Mouse (Mus musculus): ENCODE results near the gene Ttc28.

Gene Ttc28

DNA sequence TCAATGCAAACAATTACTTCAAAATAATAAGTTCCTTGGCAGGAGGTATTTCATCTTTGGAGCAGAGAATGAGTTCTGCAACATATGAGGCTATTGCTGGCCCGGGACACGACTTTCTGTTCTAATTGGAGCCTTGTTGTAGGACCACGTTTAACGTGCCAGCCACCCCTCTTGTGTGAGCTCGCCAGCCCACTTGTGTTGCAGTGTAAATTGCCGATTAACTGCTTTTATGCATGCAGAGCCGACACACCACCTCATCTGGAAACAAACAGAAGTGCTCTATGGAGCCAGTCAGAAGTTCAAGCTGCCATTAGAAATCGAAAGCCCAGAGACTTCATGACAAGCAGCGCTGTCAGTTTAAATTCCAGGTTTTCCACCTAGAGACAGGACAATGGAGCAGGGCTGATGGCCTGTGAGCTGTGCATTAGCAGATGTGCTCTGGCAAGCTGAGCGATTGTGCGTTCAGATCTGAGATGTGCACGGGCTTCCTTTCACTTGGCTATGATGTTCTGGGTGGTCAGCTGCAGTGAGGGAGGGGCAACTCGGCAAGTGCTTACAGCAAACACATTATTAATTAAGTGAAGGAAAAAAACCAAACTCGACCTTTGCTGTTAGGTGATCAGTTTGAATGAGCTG, 167.4 kb downstream of the Ttc28 start:
- no peak for DNase-seq (ENCODE audit: extremely low read depth, low read depth, low spot score)

DNA sequence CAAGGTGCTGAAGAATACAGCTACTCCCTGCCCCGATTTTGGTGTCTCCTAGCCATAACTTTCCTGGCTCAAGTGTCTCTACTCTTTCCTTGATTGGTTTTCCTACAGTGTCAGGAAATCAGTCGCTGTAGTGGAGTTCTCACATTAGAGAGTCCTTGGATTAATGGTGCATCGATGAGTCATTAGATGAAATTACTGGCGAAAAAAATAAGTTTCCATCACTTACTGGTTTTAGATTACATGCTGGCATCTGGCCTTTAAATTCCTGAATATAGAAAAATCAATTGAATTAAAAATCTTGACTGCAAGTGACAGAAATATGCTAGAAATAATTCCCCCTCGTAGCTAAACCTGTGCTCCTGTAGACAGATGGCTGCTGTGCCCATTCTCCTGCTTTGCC, 168.4 kb downstream of the Ttc28 start:
- no peak for DNase-seq (ENCODE audit: extremely low read depth, low read depth, low spot score)

DNA sequence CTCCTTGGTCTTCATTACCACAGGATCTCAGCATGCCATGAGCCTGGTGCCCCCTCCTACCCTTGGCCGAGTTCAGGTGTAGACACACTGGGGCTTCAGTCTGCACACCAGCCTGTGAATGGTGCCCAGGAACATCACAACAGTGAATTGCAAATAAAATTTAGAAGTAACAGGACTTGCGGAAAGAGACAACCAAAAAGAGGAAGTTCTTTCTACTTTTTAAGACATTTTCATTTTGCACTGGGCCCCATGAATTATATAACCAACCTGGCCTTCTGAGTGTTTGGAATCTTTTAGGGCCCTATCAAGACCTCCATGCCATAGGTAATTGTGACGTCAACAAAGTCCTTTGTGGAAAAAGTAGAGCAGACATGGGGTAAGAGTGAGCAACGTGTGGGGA, 170.0 kb downstream of the Ttc28 start:
- DNase-seq (ENCODE audit: extremely low read depth, low read depth, low spot score) = no peak

DNA sequence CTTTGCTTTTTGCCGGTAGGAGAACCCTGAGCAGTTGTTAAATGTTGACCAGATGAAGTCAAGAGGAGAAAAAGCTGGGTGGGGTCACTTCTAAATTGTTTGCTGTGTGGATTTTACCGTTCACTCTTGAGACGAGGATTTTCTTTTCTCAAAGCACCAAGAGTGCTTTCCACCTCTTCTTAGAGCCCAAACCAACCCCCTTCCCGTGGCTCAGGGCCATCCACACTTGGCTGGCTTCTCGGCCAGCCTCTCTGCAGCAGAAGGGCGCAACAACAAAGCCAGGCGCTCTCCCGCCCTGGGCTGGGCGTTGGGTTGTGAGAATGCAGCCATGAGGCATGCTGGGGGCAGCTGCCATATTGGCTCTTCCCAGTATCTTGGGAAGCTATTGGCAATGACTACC, 170.5 kb downstream of the Ttc28 start:
- DNase-seq (ENCODE audit: extremely low read depth, low read depth, low spot score) = no peak

DNA sequence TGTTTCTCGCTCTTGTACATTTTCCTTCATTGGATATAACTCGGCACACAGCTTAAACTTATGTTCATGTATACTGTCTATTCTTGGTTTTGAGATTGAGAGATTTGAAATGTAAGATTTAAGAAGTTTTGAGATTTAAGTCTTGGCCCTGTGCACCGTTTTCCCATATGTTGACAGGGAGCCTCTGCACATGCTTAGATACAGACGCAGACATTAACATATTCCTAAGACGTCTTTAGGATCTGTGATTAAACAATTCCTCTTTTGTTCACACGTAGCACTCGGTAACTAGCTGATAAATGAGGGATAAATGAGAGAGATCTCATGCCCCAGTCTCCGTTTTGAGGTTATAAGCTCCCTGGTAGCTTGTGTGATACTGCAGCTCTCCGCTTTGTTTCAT, 174.8 kb downstream of the Ttc28 start:
- DNase-seq (ENCODE audit: extremely low read depth, low read depth, low spot score) = no peak

DNA sequence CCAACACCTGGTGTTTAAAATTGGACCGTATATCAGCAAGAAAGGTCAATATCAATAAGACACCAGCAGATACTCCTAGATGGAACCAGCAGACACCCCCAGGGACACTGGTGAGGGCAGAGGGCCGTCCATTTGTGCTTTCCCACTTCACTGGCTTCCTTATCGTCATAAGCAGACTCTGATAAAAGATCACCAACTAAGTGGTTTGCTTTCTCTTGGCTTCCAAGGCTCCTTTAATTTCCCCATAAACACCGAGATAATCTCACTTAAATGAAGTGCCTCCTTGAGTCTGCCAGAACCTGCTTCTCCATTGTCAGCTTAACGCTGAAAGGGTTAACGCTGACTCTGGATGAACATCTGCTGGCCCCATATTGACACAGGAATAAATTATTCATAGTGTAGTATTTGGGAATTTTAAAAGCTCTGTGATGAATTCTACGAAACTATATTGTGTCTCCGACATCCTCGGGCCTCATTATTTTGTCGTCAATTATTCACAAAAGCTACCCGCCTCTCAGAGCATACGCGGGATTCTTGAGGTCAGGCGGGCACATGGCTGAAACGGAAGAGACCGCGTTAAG, 175.3 kb downstream of the Ttc28 start:
- DNase-seq (ENCODE audit: extremely low read depth, low read depth, low spot score) = no peak

DNA sequence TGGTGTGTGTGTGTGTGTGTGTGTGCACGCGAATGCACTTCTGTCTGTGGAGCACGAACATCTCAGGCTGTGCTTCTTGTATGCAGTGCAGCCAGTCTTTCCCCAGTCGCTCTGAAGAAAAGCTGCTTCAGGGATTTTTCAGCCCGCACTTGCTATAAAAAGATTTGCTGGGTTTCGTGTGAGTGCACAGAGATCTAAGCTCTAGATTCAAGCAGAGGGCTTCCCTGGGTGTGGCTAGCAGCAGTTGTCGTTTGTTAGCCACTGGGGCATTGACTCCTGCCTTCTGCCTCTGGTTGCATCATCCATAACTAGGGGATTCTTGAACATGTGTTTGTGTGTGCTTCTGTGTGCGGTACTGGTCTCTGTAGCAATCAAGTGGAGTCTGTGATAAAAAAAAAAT, 175.9 kb downstream of the Ttc28 start:
- DNase-seq (ENCODE audit: extremely low read depth, low read depth, low spot score) = no peak

DNA sequence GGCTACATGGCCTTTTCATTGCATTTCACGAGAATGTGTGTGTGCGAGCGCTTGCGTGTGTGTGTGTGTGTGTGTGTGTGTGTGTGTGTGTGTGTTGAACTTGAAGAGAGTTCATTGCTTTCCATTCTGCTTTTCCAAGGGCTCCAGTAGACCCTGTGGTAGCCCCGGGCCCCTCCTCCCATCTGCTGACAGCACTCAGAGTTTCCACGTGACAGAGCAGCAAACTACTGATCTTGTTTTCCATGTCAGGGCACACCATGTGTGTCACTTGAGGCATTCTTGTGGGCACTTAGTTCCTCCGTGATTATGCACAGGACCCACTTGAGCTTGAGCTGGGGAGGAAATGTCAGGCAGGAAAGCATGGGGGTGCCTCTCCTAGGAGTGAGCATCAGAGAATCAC, 177.5 kb downstream of the Ttc28 start:
- no peak for DNase-seq (ENCODE audit: extremely low read depth, low read depth, low spot score)

DNA sequence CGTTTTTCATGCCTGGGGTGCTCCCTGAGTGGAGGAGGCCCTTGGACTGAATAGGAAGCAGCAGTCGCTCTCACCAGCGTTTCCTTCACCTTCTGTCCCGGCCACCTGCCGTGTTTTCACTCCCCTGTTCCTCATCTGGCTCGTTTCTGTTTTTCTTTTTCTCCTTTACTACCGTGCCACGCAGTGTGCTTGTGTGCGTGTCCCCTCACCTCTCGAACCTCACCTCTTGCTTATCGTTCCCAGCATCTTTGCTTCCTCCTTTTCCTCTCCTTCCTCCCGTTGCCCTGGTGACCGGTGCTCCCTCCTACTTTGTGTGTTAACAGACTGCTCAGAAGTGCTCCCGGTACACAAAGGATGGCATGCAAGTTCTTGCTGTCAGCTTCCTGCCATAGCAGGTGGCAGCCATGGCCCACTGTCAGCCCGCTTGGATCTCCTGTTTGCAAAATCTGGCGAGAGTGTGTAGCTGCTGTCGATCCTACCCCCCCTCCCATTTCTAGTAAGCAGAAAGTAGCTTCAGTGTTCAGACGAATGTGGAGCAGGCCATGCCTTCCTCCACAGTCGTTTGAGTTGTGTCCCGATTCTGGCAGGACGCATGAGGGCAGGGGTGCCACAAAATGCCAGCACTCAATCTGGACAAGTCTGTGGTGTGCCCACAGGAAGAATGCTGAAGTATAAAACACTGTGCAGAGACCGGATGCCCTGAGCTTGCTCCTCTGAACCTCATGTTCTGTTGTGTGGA, 179.0 kb downstream of the Ttc28 start:
- no peak for DNase-seq (ENCODE audit: extremely low read depth, low read depth, low spot score)

DNA sequence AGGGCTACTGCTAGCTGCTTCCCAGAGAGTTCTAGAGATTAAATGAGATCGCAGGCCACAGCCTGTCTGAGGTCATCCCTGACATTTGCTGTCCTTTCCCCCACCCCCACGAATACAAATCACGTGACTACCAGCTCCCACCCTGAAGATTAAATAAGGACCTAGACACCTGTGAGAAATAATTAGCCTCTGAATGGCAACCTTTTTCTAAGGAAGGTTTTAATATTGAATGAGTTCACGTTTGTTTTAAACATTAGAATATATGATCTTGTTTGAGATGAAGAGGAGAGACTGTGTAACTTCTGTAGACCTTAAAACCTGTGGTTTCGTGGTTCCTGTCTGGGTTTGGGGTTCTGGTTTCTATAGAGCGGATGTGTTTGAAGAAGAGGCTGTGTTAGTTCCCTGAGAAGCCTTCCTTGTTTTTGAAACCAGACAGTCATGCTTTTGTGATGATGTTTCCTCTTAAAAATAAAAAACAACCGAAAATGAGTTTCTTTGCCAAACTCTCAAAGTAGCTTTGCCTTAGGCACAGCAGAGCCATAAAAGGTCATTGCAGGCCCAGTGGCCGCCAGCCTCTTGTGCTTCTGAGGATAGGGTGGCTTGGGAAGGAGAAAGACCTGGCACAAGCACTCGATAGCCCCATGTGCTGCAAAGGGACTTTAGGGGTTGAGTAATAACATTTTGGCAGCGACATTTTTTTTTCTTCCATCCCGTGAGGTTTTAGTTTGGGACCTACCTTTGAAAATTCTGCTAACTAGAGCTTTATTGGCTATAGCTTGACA, 179.7 kb downstream of the Ttc28 start:
- DNase-seq (ENCODE audit: extremely low read depth, low read depth, low spot score) = no peak

DNA sequence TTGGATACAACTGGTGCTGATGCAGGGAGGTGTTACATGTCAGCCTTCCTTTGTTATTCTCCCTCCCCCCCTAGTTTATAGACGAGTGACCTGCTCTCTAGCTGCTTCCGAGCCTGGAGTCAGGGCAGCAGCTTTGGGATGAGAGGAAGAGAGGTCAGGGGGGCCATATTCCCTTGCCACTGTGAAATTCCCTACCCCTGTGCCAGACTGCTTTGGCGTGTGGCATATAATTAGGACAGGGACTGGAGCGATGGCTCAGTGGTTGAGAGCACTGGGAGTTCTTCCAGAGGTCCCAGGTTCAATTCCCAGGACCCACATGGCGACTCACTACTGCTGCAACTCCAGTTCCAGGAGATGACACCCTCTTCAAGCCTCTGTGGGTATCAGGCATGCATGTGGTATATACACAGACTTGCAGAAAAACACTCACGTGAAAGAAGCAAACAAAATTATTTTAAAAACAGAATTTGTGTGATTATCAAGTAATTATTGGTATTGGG, 180.7 kb downstream of the Ttc28 start:
- DNase-seq (ENCODE audit: extremely low read depth, low read depth, low spot score) = no peak

DNA sequence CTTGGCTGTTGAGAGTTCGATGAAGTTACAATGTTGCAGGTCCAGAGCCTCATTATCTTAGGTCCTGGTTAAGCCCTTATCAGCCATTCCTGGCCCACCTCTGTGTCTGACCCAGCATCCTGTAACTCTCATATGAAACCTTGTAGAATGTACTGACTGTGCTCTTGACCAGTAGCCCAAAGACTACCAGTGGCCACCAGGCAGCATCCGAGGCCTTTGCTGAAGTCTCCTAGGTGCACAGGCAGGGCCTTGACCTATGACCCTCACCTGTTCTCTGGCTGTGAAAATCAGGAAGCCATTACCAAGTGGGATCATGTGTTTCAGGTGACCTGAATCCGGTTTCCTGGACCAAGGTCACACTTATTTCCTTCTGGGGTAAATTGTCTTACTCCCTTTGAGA, 183.6 kb downstream of the Ttc28 start:
- DNase-seq (ENCODE audit: extremely low read depth, low read depth, low spot score) = no peak

DNA sequence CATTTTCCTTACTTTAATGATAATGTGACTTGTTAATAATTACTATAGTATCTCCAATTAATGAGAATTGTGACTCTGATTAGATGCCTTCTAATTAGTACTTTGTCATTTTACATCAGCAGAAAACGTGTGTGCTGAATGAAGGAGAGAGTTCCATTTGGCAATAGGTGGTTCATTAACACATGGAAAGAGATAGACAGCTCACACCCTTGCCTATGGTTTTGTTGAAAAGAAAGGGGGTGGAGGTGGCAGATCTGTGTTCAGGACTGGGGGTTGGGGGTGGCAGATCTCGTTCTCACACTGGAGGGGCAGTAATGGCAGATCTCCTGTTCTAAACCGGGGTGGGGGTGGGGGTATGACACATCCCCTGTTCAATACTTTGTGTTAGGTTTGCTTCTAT, 184.4 kb downstream of the Ttc28 start:
- no peak for DNase-seq (ENCODE audit: extremely low read depth, low read depth, low spot score)

DNA sequence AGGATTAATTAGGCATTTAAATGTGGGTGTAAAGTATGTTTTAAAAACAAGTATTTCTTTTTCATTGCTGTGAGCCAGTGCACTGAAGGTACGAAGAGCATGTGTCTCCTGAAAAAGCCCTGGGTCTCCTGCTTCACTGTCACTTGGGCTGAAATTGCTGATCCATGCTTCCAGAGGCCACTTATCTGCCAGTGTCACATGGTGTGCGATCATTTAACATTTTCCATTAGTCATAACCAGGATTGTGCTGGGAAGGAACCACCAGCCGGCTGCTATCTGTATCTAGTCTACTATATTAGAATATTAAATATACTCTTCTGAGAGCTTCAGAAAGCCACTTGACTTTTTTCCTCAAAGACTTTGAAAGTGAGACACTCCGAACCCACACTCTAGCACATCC, 186.2 kb downstream of the Ttc28 start:
- DNase-seq (ENCODE audit: extremely low read depth, low read depth, low spot score) = no peak

DNA sequence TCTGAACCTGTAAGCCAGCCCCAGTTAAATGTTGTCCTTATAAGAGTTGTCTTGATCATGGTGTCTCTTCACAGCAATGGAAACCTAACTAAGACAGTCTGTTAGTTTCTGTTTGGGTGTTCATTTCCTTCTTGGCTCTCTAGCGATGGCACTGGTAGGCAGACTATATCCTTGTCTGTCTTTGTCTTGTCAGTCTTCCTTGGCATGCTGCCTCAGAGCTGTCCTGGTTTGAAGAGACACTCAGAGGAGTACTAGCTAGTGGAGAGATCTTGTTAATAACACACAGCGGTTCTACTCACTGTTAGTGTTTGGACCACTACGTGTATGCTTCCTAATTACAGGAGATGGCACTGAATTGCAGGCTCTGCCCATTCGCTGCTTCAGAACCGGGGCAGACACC, 189.9 kb downstream of the Ttc28 start:
- DNase-seq (ENCODE audit: extremely low read depth, low read depth, low spot score) = no peak

DNA sequence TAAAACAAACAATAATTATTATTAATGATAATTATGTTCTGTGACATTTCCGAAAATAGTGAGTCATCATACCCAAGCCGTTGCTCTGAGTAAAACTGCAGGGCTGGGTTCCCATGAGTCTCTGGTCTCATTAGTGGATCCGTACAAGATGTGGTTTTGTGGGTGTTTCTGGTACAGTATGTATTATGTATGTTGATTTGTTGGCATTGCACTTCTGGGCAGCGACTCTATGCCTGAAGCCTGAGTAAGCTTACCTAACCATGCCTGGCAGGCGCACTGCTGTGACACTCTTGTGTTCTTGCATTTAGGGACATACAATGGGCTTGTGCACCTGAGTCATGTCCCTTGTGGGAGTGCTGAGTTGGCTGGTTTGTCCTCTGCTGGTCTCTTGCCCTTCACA, 190.3 kb downstream of the Ttc28 start:
- peak; percentile 3 for DNase-seq (ENCODE audit: extremely low read depth, low read depth, low spot score)

DNA sequence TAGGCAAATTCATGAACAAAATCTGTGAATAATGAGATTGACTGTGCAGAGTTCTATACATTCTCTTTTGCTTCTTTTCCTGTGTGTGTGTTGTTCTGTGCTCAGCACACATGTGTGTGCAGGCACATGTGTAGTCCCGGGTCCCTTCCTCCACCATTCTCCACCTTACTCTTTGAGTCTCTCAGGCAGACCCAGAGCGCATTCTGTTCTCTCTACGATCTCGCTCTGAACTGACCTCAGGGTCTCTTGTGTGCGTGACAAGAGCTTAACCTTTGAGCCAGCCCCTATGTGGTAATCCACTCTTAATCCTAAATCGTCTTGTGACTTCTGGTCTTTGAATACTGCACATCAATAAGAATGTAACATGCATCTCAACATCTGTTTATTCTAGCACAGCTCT, 190.8 kb downstream of the Ttc28 start:
- no peak for DNase-seq (ENCODE audit: extremely low read depth, low read depth, low spot score)

DNA sequence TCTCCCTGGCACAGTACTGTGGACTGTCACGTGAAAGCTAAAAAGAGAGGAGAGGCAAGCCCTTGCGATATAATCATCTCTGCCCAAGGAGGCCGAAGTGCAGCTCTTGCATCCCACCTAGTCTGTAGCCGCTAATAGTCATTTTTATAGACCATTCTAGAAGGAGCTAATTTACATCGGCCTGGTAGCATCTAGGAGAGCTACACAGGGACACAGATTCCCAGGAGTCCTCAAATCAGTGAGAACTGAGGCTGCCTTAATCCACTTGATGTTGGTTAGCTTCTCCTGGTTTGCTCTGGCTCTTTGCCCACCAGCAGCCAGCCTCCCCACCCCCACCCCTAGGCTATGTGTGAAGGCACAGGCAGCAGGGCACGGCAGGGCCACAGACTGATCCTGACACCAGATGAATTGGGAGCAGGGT, 193.7 kb downstream of the Ttc28 start:
- DNase-seq (ENCODE audit: extremely low read depth, low read depth, low spot score) = no peak

DNA sequence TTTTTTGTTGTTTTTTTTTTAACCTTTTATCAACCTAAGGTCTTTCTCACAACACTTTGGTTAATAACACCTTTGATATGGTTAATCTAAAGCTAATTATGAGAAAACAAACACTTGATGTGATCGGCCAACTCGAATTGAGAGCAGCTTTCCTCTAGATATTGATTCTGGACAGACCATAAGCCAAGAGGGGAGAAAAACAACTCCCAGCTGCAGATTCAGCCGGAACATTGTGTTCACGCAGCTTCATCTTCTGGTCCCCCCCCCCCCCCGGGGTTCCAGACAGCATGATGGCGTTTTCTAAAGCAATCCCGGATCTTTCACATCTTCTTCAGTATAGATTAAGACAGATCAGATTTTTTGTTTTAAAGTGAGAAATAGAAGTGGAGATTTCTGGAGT, 194.4 kb downstream of the Ttc28 start:
- no peak for DNase-seq (ENCODE audit: extremely low read depth, low read depth, low spot score)

DNA sequence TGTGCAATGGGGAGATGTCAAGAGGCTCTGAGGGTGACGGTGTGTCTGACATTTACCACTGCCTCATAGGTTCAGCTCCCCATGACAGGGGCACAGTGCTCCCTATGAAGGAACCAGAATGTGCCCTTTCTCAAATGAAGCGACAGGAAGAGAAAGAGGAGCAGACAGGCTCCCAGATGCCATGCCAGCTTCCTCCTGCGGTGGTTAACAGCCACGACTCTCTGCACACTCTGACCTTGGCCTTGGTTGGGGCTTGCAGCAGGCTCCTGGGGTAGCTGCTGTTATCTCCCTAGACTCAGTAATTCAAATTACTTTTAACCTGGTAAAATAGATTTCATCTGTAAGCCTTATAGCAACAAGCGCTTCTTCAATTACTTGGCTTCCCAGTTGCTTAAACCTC, 196.2 kb downstream of the Ttc28 start:
- DNase-seq (ENCODE audit: extremely low read depth, low read depth, low spot score) = no peak

DNA sequence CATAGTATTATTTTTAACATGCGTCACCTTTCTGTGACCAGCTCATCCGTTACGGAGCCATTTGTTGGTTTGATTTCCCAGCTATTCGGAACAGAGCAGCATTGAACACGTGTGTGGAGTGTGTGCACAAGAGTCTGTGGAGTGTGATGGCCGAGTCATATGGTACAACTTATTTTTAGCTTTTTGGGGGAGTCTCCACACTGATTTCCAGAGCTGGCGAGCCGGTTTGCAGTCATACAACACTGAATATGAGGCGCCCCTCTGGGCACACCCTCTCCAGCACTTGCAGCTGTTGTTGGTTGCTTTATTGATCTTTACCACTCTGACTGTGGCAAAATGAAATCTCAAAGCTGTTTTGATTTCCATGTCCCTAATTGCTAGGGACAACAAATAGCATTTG, 197.7 kb downstream of the Ttc28 start:
- no peak for DNase-seq (ENCODE audit: extremely low read depth, low read depth, low spot score)

DNA sequence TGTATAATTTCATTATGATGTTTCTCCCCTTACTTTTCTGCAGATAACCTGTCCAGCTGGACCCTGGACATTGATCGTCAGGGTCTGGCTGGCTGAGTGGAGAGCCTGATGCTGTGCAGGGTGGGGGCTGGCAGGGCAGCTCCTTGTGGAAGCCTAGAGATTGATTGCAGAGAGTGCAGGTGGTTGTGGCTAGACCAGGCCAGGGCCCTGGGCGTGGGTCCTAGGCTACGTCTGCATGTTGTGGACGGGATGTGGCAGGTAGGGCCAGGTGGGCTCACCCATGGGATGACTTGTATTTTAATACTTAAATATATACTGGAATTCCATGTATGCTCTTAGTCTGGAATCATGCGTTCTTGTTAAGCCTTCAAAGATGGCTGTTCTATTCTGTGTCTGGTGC, 201.0 kb downstream of the Ttc28 start:
- no peak for DNase-seq (ENCODE audit: extremely low read depth, low read depth, low spot score)

Measured in fat pad, adult 2 months (tissue).